Mouse (Mus musculus): ENCODE measurements around the gene Gatb. TPM values are rescaled to one million over a fixed set of nuclear protein-coding genes. Genes with fewer than 3 reads are reported as not detected.
A peak's percentile ranks its signal among the peaks of the same experiment; 100 is the strongest.

The Gatb gene
- total RNA-seq, 4 experiments from 2014 or later = 37.4 to 63.7 (median 49.0) TPM

DNA sequence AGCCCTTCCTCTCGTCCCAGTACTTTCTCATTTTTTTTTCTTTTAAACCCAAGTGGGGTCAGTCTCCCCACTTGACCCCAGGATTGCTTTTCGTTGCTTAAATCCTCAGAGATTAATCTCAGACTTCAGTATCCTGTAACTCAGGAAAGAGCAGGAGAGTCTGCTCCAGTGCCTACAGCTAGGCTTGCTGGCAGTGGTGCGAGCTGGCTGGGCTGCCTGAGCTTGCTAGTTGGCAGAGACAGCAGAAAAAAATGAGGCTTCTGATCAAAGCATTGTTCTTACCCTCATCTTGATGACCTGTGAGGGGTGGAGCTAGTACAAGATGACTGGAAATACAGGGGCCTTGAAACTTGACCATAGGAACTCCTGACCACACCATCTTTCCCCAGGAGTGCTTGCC is 20.5 kb downstream of the Gatb start:
- DNase-seq = no peak

DNA sequence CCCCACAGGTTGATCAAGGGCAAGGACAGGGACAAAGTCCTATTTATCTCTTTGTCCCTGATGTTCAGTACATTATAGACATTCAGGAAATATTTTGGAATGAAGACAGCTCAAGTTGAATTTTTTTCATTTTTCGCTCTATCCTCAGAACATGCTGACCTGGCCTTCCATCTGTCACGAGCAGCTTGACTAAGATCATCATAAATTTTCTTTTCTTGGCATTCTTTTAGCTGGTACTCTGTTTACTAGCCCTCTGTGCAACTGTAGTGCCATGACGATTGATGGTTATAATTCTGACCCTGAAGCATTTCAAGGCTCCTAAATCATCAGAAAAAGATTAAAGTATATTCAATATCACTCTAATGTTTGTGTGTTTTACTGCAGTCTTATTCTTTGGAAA is 25.6 kb downstream of the Gatb start:
- DNase-seq = peak; percentile 52

- DNase-seq = no peak
These were observed 28.0 kb downstream of the Gatb start for GRCm38 (mm10) chr3:85601841-85602305.

DNA sequence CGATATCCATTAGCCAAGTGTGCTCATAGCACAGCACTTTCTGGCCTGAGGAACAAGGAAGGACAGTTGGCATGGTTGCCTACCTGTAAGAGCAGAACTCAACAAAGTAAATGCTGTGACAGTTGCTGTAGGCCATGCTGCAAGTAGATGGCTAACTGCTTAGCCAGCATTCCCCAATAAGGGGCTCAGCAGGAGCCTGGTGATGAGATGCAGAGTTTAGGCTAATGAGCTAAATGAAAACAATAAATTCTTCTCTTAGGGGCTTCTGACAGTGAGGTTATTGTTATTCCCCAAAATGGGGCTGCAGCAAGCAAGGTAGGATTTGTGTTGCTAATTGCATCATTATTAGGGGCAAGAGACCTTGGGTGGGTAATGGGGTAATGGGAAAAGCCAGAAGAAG is 29.9 kb downstream of the Gatb start:
- DNase-seq = no peak

- no peak for DNase-seq
These were observed 33.0 kb downstream of the Gatb start for GRCm38 (mm10) chr3:85606912-85607311.

DNA sequence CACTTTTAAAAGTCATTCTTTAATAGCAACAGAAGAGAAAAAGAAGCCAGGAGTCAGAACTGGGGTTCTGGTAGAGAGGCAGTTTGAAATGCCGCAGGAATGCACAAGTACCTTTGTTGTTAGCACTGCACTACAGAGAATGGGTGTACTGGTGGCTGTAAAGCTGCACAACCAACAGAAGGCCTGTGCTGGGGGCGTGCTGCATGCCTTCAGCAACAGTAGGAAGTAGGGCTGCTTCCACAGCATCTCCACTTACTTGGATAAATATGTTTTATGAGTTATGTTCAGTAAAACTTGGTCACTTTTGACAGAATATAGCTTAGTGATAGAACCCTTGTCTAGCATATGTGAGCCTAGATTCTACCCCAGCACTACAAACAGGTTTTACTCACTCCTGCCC is 33.8 kb downstream of the Gatb start:
- DNase-seq = no peak

DNA sequence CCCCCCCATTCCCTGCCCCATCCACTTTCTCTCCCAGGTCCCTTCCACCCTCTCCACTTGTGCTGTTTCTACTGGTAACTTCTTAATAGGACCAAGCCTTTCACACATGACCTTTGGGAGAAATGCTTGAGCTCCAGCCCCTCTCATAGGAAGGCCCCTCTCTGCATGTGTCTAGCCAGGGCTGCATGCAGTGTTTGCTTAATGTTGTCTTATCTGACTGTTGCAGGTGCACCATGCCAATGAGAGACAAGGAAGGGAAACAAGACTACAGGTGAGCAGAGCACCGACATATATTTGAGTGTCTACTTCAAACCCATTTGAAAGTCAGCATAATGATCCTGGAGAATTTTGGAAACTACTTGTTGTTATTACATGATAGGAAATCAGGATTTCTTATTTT is 42.5 kb downstream of the Gatb start:
- no peak for DNase-seq

GRCm38 (mm10) chr3:85618885-85619284 is 45.0 kb downstream of the Gatb start:
- no peak for DNase-seq

GRCm38 (mm10) chr3:85619345-85619744 is 45.4 kb downstream of the Gatb start:
- no peak for DNase-seq

- DNase-seq = no peak
These were observed 45.8 kb downstream of the Gatb start for GRCm38 (mm10) chr3:85619751-85620150.

DNA sequence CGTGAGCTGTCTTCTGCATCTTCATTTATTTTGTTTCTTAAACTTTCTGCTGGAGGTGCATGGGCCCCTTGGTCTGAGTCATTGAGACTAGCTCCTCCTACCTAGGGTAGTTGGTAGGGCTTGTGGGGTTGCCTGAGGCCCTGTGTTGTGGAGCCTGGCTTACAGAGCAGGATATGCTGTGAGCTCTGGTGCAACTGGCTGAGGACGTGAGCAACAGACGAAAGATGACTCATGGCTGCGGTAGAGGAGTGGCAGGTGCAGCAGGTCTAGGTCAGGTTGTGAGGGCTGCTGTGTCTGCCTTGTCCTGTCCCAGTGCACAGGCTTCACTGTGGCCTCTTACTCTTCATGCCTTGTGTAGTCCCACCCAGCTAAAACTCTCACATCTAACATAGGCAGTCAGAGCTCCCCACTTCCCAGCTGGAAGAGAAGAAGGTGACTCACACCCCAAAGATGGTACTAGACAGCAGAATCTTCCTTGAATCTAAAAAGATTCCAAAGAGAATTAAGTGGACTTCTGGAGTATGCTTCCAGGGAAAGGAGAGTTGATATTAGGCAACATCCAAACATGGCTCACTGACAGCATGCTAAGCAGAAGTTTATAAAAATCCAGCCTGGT is 56.1 kb downstream of the Gatb start:
- DNase-seq = no peak

GRCm38 (mm10) chr3:85633733-85634132 is 59.8 kb downstream of the Gatb start:
- no peak for DNase-seq

DNA sequence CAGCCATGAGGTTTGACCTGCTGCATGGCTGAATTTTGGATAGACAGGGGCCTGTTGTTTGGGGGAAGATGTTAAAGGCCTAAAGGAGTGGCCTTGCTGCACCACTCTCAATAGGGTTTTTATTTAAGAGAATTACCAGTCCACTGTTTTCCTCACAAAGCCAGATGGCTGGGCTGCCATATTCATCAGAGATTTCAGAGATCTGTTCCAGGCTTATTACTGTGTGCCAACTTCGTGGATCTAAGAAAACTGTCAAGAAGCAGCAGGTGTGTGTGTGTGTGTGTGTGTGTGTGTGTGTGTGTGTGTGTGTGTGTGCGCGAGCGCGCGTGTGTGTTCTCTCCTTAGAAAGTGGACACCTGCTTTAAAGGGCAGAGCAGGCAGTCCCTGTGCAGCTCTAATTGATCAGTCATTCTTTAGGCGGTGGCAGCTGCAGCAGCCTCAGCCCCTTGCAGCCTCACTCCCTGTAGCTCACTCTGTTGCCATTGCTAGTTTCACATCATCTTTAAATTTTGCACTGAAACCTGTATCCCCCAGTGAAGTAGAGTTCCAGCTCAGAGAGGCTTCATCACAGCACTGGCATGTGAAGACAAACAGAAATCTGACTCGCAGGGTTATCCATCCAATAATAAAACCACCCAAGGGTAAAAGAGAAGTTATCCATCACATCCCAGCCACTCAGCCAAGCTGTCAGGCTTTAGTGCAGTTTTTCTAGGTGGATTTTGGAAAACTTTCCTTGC is 60.6 kb downstream of the Gatb start:
- no peak for DNase-seq

DNA sequence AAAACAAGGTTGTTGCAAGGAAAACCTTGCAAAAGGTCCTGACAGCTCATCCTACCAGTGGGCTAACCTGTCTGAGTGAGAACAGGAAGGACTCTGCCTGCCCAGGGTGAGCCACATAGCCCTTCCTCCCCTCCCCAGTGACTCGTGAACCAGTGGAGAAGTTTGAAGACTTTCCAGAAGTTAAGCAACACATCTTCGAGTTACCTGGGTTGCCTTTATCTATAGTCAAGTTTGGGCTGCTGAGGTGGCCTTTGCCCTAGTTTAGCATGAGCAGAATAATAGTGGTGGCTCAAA is 61.2 kb downstream of the Gatb start:
- DNase-seq = no peak

GRCm38 (mm10) chr3:85635591-85635990 is 61.7 kb downstream of the Gatb start:
- DNase-seq = no peak

- no peak for DNase-seq
These were observed 63.0 kb downstream of the Gatb start for GRCm38 (mm10) chr3:85636716-85637447.

- no peak for DNase-seq
These were observed 67.8 kb downstream of the Gatb start for GRCm38 (mm10) chr3:85641751-85642150.

DNA sequence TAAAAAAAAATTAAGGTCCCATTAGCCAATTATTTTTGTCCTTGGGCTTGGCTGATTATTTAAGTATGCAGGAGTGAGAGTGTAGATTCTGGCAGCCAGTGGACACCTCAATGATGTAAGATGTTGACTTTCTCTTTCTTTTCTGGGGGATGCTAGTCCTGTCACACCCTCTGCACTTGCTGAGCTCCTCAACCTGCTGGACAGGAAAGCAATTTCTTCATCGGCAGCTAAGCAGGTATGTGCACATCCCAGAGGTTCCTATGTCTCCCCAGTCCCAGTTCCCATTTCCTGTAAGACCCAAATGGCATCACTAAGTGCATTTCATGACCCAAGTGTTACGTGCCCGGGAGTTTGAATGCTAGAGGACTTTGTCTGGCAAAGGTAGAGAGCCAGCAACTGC is 70.9 kb downstream of the Gatb start:
- DNase-seq = no peak

- no peak for DNase-seq
These were observed 71.6 kb downstream of the Gatb start for GRCm38 (mm10) chr3:85645517-85646004.

DNA sequence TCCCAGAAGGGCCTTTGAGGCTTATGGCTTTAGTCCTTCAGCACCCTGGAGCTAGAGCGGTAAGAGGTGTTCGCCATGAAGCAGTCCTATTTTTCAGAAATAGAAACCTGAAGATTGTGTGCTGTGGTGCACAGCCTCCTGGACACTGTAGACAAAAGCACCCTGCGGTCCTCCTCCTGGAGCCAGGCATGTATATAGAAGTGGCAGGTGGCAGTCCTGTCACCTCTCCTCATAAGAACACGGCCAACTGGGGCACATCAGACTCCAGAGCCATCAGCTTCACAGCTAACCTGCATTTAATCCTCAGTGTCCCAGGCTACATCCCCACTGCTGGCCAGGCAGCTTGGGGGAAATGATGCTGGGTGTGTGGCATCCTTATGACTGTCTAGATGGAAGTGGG is 75.3 kb downstream of the Gatb start:
- no peak for DNase-seq

- no peak for DNase-seq
These were observed 79.1 kb downstream of the Gatb start for GRCm38 (mm10) chr3:85652727-85653665.

DNA sequence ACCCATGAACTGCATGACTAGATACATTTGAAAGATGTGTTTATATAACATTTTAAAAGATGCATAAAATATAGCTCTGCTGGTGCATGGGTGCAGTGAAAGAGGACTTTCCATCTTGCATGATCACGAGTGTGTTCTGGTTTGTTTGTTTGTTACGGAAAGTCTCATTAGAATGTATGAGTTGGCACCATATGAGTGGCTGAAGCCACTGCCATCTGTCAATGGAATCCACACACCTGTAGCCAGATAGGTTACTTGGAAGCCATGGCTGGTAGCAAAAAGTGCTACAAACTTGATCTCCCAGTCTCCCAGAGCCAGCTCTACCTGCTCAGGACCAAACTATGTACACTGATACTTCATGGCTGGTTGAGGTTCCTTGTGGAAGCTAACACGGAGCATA is 81.6 kb downstream of the Gatb start:
- no peak for DNase-seq

DNA sequence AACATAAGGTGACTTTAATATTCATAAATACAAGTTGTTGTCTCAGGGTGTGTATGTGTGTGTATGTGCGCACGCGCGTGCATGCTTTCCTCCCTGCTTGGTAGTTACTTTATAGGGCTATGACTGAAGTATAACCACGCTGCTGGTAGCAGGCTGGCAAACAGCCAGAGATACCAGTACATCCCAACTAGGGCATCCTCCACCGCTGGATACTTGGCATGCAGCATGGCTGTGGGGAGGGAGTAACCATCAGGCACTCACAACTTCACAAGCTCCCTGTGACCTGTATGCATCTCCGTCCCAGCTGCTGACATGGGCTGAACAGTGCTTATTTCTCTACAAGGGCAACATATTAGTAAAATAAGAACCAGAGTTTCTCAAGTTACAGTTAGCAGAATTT is 85.8 kb downstream of the Gatb start:
- no peak for DNase-seq

Data from adrenal gland, adult 8-10 months (tissue).